Mouse (Mus musculus) intestine, postnatal 0 days (tissue): ENCODE data around the gene Nap1l1. TPM values are rescaled to one million over a fixed set of nuclear protein-coding genes. Genes with fewer than 3 reads are reported as not detected.
"Not testable (repeated sequence)": the region's sequence is repeated elsewhere in the genome, so short reads cannot be mapped to it uniquely, and the experiment has no call there.

Source experiments
- ATAC-seq: fragments of 200-750 bp; cut with Nextera tagmentation; 2 replicates; pipeline ENCODE4 v1.8.0; 2017; ENCODE audit warnings: mild to moderate bottlenecking, moderate TSS enrichment, moderate library complexity
- H3K27ac ChIP-seq: fragments of 300-500 bp; sonication (generic); 2 replicates; pipeline ENCODE4 v1.5.1; 2014; ENCODE audit warnings: mild to moderate bottlenecking, low read depth, low read length, moderate library complexity
- H3K27me3 ChIP-seq: fragments of 300-500 bp; sonication (generic); replicated peaks from 2 replicates; pipeline ENCODE4 v1.6.1; 2014; ENCODE audit warnings: low read length, mixed read lengths; ENCODE audit not compliant: control insufficient read depth, insufficient read depth
- H3K36me3 ChIP-seq: fragments of 300-500 bp; sonication (generic); 2 replicates; pipeline ENCODE4 v1.6.1; 2014; ENCODE audit warnings: mild to moderate bottlenecking, moderate library complexity; ENCODE audit not compliant: control insufficient read depth, insufficient read depth
- H3K4me1 ChIP-seq: fragments of 300-500 bp; sonication (generic); replicated peaks from 2 replicates; pipeline ENCODE4 v1.6.1; 2014; ENCODE audit warnings: antibody characterized with exemption, low read length, mixed read lengths; ENCODE audit not compliant: control insufficient read depth, insufficient read depth
- H3K4me2 ChIP-seq: fragments of 300-500 bp; sonication (generic); replicated peaks from 2 replicates; pipeline ENCODE4 v1.6.1; 2014; ENCODE audit warnings: low read depth, mild to moderate bottlenecking, moderate library complexity
- H3K4me3 ChIP-seq: fragments of 300-500 bp; sonication (generic); 2 replicates; pipeline ENCODE4 v1.5.1; 2014; ENCODE audit warnings: low read depth, low read length
- H3K9ac ChIP-seq: fragments of 300-500 bp; sonication (generic); 2 replicates; pipeline ENCODE4 v1.6.1; 2014; ENCODE audit warnings: mild to moderate bottlenecking, low read depth, low read length
- H3K9me3 ChIP-seq: fragments of 300-500 bp; sonication (generic); 2 replicates; pipeline ENCODE4 v1.6.1; 2016; ENCODE audit warnings: mixed run types; ENCODE audit not compliant: control insufficient read depth
- CTCF ChIP-seq: sonication (generic); IDR thresholded peaks from 2 replicates; pipeline ENCODE4 v1.5.1; 2016; ENCODE audit warnings: low read depth, mild to moderate bottlenecking, control low read depth, antibody characterized with exemption, moderate library complexity
- WGBS: fragments of 180-500 bp; shearing (Covaris S2); extraction: QIAGEN DNeasy Blood & Tissue Kit; methylation state at CpG from one replicate; pipeline ENCODE4 v1.1.7; 2014; 5-methylcytosine and 5-hydroxymethylcytosine counted together
- polyA plus RNA-seq: library from polyadenylated mRNA; unstranded; fragments of >200 nt; fragmentation: Nextera tagmentation; extraction: Ambion mirVana; gene quantifications from 2 replicates; pipeline ENCODE4 v1.2.1, GENCODE M21; 2015

Gene Nap1l1
- polyA plus RNA-seq, 1 experiment from 2014 or later, result 62.1 TPM

DNA sequence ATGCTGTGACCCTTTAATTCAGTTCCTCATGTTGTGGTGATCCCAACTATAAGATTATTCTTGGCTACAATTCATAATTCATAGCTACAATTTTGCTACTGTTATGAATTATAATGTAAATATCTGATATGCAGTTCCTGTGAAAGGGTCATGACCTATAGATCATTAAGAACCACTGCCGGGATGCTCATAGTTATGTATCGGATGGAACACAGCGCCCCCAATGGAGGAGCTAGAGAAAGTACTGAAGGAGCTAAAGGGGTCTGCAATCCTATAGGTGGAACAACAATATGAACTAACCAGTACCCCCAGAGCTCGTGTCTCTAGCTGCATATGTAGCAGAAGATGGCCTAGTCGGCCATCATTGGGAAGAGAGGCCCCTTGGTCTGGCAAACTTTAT, 23.4 kb upstream of the Nap1l1 start:
- not testable (repeated sequence) for H3K27me3 ChIP-seq, H3K9me3 ChIP-seq, H3K9ac ChIP-seq, H3K27ac ChIP-seq, H3K4me2 ChIP-seq, H3K4me1 ChIP-seq, ATAC-seq, H3K36me3 ChIP-seq, H3K4me3 ChIP-seq
- WGBS, result 63% methylated on average over 5 of the region's 5 CpGs
- TF ChIP-seq CTCF, result 0 out of 2 replicates have a peak, but pooled peaks have one; percentile 2

DNA sequence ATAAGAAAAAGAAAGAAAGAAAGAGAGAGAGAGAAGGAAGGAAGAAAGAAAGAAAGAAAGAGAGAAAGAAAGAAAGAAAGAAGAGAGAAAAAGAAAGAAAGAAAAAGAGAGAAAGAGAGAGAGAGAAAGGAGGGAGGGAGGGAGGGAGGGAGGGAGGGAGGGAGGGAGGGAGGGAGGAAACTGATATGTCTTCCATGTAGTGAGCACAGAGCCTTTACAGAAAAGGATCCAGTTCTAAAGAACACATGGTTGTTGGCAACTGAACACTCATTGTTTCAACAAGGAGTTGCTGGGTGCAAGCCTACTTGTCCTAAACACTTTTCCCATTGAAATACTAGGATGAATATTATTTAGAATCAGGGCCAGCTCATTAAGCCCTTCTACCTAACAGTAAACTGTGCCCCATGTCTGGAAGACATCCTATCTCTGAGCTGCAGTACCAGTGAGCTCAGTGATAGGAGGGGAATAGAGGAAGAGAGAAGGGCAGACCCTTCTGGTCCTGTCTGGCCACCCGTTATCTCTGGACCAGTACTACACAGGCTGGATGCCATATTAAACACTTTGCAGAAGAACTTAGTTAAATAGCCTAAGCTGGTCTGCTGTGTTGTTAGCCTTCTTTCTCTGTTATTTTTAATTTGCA, 21.2 kb upstream of the Nap1l1 start:
- peaks cover 11% of the 10 kb centered on the region for H3K27me3 ChIP-seq
- no peaks in the 10 kb centered on the region for H3K36me3 ChIP-seq
- 77% methylated on average over 1 of the region's 1 CpGs for WGBS
- H3K9me3 ChIP-seq, result no peaks in the 10 kb centered on the region
- H3K4me1 ChIP-seq, result no peaks in the 10 kb centered on the region
- H3K4me2 ChIP-seq, result no peak overlapping the region
- TF ChIP-seq CTCF, result no peak
- H3K4me3 ChIP-seq, result no peak overlapping the region
- H3K9ac ChIP-seq, result no peak overlapping the region
- no peak for ATAC-seq
- no peak overlapping the region for H3K27ac ChIP-seq

DNA sequence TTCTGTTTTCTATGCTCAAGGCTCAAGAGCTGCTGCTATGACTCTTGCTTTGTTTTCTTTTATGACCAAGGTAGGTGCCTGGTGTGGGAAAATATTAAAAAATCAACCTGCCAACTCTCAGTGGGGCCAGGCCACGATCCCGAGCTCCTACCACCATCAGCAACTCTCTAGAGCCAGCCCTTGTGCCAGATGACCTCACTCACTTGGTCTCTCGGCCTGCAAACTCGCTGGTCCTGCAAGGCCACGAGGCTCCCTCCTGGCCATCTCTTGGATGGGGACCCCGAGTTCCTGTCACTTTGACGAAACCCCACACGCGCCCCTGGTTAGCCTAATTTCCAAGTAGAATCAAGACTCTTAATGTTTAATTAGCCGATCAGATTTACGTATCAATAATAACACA, 20.6 kb upstream of the Nap1l1 start:
- Histone ChIP-seq H3K4me2 (no peak overlapping the region), H3K9ac (no peak overlapping the region), H3K4me1 (no peaks in the 10 kb centered on the region), H3K36me3 (no peaks in the 10 kb centered on the region), H3K9me3 (no peaks in the 10 kb centered on the region), H3K4me3 (no peak overlapping the region), H3K27me3 (peaks cover 11% of the 10 kb centered on the region), H3K27ac (no peak overlapping the region)
- WGBS, result 87% methylated on average over 11 of the region's 11 CpGs
- TF ChIP-seq CTCF, result no peak
- ATAC-seq, result no peak

DNA sequence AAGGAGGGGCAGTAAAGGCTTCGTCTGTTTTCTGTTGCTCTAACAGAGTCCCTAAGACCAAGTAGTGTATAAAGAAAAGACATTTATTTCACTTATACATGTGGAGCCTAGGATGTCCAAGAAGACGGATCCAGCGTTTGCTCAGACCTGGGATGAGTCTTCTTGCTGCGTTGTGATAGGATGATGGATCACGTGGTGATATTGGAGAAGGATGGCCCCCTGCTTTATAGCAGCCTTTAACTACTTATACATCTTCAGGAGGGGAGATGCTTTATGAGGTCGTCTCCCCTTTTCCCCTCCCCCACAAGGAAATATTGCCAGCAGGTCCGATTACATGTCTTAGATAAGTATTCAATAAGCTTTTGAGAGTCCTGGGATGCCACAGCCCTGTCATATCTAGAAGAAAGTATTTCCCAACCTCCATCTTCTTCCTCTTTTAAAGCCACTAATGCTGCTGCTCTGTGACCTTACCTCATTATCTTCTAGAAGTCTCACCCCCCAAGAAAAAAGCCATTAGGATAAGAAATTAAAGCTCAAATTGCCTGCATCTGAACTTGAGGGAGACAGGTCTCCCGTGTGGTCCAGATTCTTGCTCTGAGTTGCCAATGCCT, 18.2 kb upstream of the Nap1l1 start:
- H3K27me3 ChIP-seq, result peaks cover 11% of the 10 kb centered on the region
- H3K4me3 ChIP-seq, result no peak overlapping the region
- H3K36me3 ChIP-seq, result no peaks in the 10 kb centered on the region
- H3K9me3 ChIP-seq, result no peaks in the 10 kb centered on the region
- no peak for ATAC-seq
- H3K9ac ChIP-seq, result no peak overlapping the region
- H3K4me2 ChIP-seq, result no peak overlapping the region
- TF ChIP-seq CTCF, result no peak
- WGBS, result 66% methylated on average over 8 of the region's 8 CpGs
- no peak overlapping the region for H3K27ac ChIP-seq
- H3K4me1 ChIP-seq, result no peaks in the 10 kb centered on the region

DNA sequence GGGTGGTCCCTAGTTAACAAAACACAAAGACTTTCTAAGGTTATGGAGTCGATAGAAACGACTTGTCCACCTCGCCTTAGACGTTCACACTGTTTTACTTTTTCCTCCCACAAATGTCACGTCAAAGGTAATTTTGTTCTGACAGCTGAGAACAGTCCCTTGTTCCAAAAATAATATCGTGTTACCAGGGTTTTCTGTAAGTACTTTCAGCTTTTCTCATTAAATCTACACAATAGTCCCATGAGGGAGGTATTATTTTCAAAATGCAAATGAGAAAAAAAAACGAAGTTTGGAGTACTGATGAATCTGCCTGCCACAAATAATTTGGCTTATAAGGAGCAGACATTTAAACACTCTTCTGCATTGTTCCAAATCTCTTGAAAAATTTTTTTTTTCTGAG, 14.9 kb upstream of the Nap1l1 start:
- Histone ChIP-seq H3K36me3 (no peaks in the 10 kb centered on the region), H3K9me3 (no peaks in the 10 kb centered on the region), H3K4me3 (no peak overlapping the region), H3K4me2 (no peak overlapping the region), H3K9ac (no peak overlapping the region), H3K4me1 (no peaks in the 10 kb centered on the region), H3K27me3 (peaks cover 11% of the 10 kb centered on the region), H3K27ac (no peak overlapping the region)
- no peak for TF ChIP-seq CTCF
- WGBS, result 75% methylated on average over 7 of the region's 7 CpGs
- ATAC-seq, result no peak

DNA sequence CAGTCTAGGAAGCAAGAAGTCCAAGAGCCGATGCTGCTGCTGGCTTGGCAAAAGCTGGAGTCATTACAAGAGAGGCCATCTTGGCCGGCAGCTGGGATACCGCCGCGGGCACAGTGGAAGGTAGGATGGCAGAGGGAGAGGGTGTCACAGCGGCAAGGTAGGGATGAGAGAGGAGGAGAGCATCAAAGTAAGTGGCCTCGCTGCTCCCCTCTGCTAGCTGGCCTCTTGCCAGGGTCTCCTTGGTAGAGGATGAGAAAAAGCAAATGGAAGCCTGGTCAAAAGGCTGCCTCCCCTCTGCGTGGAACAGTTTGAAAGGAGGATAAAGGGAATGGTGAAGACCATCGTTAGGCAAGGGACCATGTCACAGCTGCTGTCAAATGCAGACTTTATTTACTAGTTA, 14.0 kb upstream of the Nap1l1 start:
- Histone ChIP-seq H3K4me1 (no peaks in the 10 kb centered on the region), H3K36me3 (no peaks in the 10 kb centered on the region), H3K27ac (no peak overlapping the region), H3K9ac (no peak overlapping the region), H3K27me3 (peaks cover 10% of the 10 kb centered on the region), H3K4me2 (no peak overlapping the region), H3K4me3 (no peak overlapping the region), H3K9me3 (no peaks in the 10 kb centered on the region)
- WGBS, result 70% methylated on average over 9 of the region's 9 CpGs
- no peak for ATAC-seq
- TF ChIP-seq CTCF, result no peak
